Mouse (Mus musculus): ENCODE measurements around the gene Fcna.

The Fcna gene

DNA sequence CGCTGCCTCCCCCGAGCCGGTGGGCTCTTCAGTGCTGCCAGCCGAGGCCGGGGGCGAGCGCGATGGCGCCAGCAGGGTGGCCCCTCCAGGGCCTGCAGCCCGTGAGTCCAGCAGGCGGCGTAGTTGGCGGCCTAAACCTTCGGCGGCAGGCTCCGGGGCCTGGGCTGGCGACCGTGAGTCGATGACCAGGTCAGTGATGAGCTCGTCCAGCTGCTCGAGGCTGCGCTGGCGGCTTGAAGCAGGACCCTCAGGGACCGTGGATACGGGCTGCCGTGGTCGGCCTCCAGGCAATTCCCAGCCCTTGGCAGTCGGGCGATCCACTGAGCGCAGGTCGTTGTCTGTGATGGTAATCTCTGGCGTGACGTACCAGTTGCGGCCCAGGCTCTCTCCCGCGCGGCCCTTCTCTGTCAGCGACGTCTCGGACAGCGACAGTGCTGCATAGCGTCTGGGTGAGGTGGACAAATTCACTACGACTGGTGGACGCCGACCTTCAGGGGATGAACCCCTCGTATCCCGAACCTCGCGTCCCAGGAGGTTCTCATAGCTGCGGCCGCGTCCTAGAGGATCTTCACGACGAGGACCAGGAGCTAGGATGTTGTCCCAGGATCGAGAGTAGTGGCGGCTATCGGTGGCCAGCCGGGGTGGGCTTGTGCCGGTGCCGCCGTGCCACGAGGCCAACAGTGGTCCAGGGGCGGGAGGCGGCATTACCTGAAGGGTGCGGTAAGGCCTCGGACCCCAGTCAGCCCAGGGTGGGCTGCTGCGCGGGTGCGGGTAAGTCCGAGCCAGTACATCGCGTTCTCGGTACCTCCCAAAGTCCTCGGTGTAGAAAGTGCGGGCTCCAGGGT, 49.7 kb downstream of the Fcna start:
- no peak for DNase-seq (ENCODE audit: low spot score in 2 of 2)

DNA sequence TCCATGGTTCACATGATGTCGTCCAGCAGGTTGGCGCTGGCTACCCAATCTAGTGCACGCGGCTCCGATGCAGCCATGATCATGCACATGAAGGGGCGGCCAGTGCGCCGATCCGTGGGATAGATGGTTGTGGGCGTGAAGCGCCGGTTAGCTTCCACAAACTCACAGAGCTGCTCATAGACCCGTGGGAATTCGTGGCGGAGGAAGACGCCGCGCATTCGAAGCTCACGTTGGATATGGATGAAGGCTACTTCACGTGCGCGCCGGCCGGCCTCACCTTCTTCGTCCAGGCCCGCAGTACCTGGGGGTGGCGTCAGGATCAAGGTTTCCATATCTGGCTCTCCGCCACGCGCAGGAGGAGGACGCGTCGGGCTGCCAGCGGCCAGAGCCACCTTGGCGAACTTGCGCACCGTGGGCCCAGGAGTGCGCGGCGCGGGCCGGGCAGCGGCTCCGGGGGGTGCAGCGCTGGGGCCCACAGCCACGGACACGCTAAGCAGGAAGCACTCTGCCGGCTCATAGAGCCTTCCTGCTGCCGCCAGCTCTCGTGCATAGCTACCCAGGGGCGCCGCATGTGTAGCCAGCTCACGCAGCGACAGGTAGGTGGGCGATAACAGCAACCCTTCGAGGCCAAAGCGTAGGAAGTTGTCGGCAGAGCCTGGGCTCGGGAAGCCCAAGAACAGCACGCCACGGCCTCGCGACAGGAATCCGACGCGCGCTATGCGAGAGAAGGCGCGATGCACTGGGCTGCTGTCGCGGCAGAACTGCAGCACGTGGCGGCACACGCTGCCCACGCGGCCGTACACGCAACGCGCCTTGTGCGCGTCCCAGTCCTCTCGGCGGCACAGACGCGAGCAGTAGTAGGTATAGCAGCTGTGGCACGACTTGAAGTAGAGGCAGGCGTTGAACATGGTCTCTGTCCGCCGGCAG, 50.6 kb downstream of the Fcna start:
- DNase-seq (ENCODE audit: low spot score in 2 of 2), result no peak

DNA sequence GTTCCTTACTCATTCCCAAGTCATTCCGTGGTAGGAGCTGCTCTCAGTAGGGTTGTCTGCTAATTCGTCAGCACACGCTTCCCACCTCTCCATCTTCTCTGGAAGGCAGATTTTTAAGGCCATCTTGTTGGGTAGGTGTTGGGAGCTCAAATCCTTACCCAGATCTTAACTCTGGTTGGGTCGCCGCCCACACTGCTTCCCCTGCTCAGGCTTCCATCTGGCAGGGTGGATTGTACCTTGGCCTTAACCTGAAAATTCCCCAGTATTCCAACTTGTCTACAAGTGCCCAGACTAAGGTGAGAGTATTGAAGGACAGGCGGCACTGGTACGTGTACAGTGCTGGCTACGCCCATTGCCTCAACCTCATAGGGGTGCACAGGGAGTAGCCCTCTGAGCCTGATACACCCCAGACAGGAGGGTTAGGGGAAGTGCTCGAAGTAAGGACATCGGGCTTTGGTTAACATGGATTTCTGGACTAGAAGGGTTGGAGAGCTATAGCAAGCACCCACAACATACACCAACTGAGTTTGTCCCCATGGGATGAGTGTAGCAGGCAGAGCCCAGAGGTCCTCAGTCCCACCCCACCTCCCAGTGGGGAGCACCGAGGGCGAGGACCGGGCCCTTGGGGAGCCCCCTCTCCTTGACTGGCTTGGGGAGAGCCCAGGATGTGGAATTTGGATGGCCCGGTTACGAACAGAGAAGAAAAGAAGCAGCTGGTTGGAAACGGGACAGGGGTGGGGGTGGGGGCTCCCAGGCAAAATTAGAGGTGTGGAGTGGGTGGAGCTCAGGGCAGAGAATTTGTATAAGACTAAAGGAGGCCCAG, 51.6 kb downstream of the Fcna start:
- DNase-seq (ENCODE audit: low spot score in 2 of 2), result no peak

DNA sequence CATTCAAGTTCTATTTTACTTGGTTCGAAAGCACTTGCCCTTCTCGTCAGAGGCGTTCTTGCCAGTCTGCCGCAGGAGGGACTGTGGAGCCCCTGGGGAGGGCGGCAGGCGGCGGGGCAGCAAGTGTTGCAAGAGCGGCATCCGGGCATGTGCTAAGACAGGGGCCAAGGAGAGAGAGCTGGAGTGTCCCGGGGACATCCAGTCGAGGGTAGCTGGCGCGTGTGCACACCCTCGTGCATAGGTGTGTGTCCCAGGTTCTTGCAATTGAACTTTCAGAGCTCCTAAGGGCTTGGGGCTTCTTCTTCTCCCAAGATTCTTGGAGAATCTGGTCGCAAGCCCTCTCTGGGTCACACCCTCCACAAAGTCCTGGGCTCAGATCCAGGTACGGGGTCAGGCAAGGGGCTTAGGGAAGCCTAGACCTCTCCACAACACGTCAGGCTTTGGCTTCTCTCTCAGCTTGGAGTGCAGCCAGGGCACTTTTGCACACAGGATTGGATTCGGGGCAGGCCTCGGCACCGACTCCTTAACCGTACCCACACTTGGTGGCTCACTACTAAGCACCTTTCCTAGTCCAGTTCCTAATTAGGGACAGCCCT, 52.3 kb downstream of the Fcna start:
- DNase-seq (ENCODE audit: low spot score in 2 of 2), result no peak

Data from spleen, postnatal 14 days (tissue).